Mouse (Mus musculus) v-Abl transformed pro-B cells (cell line): ENCODE results near the gene Vps25.

Experiments used
- in situ Hi-C, 2 experiments: fragments of 400-800 bp; cut with MboI; formaldehyde crosslinking; loops; one replicate each; pipeline ENCODE4 v1.15.1; 2025; ENCODE audit not compliant: unreplicated experiment in 2 of 2

The Vps25 gene

DNA sequence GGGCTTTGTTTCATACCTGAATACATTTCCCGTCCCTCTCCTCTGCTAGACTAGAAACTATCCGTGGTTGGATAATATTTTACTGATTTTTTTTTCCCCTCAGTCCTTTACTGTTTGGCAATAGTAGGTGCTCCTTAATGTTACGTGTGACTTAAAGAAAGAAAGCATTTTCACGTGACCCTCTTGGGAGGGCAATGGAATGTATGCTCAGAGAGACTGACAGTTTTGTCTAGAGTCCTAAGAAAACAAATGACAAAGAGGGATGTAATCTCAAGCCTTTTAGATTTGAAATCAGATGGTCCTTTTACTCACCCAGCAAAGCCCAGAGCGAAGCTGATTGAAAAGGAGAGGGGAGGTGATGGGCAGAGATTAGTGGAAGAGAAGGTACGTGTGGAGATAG lies 12.4 kb downstream of the Vps25 start:
- in situ Hi-C loops, result no loop called here

DNA sequence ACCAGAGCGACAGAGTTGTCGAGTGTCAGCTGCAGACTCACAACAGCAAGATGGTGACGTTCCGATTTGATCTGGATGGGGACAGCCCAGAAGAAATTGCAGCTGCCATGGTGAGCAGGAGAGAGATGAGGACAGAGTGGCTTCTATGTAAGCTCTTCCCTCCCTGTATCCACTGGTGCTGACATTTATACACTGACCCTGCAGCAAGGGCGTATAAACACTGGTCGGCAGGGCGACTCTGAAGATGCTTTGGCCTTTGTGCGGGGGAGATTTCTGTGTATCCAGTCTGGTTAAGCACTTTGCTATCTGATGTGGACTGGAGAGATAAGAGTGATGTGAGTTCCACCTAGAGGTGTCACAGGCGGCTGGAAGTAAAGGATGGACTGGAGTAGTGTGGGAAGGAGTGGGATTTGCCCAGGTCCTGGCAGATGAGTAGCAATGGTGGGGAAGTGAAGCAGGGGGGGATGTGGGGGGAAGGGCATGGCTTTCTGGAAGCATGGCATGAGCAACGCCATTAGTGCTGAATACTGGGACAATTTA lies 16.1 kb downstream of the Vps25 start:
- in situ Hi-C loops, result no loop called here

DNA sequence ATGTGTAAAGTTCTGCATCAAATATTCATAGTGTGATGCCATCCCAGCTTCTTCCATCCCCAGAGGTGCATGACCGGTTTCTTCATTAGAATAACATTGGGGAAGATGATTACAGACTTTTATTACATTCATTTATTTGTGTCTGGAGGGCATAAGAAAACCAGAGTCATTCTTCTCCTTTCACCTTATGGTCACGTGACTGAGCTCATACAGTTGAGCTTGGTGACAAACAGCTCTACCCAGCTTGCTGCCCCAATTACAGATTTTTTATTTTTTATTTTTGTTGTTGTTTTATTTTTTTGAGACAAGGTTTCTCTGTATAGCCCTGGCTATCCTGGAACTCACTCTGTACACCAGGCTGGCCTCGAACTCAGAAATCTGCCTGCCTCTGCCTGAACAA lies 18.9 kb downstream of the Vps25 start:
- in situ Hi-C loops, result no loop called here

DNA sequence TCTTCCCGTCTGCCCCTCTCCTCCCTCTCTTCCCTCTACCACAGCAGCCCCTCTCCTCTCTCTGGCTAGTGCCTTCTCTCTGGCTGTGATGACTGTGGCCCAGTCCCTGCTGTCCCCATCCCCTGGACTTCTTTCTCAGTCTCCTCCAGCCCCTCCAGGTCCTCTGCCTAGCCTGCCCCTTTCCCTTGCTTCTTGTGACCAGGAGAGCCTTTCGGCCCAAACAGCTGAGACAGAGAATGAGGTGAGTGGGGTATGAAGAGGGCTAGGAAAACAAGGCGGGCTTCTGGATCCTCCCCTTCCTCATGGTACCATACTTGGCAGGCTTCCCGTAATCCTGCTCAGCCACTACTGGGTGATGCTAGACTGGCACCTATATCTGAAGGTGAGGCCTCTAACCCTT lies 21.8 kb downstream of the Vps25 start:
- in situ Hi-C loops, result no loop called here

DNA sequence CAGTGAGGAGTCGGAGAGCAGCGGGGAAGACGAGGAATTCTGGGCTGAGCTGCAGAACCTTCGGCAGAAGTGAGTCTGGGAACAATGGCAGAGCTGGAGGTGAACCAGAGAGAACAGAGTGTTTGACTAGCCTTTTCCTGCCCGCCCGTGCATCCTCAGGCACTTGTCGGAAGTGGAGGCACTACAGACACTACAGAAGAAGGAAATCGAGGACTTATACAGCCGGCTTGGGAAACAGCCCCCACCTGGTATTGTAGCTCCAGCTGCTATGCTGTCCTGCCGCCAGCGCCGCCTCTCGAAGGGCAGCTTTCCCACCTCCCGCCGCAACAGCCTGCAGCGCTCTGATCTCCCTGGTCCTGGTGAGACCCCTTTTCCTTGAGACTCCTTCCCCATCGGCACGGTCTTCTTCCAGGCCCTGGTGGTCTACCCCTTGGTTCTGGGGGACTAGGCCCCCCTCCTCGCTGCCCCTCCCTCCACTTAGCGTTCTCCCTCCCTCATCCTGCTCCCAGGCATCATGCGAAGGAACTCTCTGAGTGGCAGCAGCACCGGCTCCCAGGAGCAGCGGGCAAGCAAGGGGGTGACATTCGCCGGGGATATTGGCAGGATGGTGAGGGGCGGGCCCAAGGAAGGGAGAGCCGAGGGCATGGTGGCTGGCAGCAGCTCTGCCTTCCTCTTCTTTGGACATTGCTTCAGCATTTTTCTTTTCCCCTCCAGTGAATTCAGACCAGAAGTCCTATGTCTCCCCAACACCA lies 23.0 kb downstream of the Vps25 start:
- in situ Hi-C loops, result no loop called here

DNA sequence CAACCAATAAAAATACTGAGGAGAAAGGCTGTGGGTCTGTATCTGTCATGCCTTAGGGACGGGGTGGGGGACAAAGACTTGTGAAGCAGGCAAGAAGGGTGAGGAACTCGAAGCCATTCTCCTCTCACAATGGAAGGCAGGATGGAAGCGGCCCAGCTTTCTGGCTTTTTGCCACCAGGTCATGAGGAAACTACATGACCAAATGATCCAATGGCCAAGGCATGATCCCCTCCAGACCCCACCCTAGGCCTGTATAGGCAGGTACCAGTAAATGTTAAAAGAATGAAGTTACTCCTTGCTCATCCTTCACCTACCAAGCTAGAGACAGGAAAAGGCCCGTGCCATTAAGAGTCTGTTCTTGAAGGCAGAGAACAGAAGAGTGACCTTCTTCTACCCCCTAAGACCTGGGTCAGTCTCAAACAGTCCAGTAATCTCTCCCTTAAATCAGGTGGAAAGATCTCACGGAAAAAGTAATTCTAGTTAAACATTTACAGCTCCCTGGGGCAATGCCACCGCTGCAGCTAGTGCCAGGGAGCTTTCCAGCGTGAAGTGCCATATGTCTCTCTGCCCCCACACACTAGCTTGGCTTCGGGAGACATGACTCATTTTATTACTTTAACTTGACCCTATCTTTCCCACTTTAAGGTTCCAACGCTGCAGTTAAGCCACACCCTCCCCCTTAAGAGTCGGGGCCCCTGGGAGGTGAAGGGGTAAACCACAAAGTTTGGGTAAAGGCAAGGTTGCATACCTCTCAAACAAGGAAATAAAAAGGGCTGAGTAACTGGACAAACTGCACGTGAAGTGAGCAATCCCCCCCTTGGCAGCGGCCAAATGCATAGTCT lies 24.1 kb downstream of the Vps25 start:
- in situ Hi-C loops, result no loop called here

DNA sequence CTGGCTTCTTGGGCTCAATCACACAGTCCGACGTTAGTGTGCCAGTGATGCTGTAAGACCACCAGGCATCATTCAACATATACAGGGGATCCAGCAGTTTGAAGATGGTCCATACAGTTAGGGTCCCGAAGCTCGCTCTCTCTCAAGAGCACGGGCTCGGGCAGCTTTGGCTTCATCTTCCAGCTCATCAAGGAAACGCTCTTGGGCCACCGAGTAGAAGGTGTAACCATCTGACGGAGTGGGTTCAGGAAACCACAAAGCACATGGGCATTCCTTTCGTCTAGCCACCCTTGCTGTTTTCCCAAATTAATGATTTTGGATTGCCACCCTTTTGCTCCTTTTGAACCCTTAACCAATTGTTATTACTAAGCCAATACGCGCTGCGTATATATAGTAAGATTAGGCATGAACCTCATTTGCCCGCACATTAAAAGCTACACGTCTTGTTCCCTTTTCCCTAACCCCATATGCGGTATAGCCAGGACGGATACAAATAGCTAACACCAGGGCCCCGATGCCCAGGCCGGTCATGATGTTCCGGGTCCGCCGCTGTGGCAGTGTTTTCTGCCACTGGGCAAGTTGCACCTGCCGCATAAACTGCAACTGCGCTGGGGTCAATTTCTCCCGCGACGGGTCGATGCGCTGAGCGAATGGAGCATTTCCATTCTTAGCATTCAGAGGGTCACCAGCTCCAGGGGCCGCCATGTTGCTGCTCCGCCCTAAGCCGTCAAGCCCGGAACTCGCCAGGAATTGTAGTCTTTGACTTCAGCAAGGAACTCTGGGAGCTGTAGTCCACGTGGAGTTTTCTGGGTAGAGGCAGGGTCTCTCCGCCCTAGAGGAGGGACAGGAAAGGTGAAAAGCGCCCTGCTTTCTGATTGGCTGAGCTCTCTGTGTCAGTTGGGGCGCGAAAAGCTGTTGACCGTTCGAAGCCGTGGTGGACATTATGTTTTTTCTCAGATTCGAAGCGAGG lies 25.0 kb downstream of the Vps25 start, which contains the start of the genes Cntd1 and Coa3:
TSS of gene Cntd1 (plus strand) at position 790 of the 970 bp plus-strand sequence.
TSS of gene Coa3 (minus strand) at position 892 of the 970 bp plus-strand sequence.
- in situ Hi-C loops, result no loop called here

DNA sequence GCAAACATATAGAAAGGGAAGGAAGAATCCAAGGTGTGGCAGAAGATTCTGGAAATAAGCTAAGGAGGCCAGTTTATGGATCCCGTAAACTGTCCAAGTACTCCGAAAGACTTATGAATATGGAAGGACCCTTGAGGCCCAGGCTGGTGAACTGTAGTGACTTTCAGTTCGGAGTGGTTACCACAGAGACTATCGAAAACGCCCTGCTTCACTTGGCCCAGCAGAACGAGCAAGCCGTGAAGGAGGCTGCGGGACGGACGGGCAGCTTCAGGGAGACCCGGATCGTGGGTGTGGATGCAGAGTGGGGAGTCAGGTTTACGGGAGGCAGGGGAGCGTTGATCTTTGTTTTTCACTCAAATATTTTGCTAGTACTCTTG lies 25.7 kb downstream of the Vps25 start:
- in situ Hi-C loops, result no loop called here

DNA sequence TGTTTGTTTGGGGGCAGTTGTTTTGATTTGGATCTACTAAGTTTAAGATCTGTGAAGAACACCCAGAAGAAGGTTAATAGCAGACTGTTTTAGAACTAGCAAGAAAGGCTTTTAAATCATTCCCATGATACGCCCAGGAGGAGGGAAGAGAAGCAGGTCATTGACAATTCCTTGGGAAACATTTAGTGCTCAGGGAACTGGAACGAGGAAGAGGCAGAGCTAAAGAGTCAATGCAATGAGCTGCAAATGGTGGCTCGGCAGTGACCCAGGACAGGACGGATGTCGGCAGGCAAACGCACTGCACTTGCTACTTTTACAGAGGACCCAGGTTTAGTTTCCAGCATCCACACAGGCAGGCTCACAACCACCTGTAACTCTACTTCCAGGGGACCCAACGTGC lies 27.3 kb downstream of the Vps25 start:
- in situ Hi-C loops, result no loop called here

DNA sequence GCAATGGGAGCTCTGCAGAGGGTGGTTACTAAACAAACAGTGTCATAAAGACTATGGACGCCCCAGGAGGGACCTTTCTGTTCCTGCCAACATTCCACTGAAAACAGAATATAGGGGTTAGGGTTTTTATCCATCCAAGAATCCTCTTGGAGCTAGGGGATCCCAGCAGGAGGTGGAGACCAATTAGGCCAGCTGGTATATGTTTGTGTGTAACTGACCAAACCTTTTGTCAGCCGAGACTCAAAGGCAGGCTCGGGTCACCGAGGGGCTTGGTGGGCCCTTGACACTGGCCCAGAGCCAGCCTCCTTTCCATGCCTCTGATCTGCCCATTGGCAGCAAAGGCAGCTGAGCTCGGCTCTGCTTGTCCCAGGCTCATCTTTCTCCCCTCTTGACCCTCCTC lies 29.4 kb downstream of the Vps25 start:
- in situ Hi-C loops, result no loop called here

DNA sequence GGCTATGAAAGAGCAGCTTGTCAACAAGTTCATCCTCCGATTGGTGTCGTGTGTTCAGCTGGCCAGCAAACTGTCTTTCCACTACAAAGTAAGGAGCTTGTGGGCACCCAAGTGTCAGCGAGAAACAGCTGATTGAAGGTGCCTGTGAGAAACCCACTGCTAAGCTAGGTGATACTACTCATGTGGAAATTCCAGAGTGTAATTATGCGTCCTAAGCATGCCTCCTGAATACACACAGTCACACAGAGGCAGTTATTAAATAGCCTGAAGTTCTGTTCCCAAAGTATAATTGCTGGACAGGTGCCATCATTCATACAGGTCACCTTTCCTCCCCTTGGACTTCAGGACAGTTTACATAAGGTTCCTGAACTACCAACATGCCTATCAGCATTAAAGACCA lies 30.3 kb downstream of the Vps25 start:
- in situ Hi-C loops, result no loop called here

DNA sequence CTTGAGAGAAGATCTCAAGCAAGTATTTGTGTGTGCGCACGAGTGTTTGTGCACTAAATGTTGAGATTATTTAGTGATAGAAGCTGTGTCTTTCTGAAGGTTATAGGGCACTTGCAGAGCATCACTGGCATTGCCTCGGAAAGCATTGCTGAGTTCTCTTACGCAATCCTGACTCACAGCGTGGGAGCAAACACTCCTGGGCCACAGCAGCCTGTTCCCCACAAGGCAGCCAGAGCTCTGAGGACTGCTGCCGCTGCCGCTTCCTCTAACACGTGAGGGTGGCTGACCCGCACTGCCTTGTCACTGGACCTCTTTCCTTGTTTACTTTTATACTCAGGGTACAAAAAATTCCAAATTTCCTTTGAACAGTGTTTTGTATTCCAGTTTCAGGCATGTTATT lies 33.8 kb downstream of the Vps25 start:
- in situ Hi-C loops, result no loop called here

DNA sequence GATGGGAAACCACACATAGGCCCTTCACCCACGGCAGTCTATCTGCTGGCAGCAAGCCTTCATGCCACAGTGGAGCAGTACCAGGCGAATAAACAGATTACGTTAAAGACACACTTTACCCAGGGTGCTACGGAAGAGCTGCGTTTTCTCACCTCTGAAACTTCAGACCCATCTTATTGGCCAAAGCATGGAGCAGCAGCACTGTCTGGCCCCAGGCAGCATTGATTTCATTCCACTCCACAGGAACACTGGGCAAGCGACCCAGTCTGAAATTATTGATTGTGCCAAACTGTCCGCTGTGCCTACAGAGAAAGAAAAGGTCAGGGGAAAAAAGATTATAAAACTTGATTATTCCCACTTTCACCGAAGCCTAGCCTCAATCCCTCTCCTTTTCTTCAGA lies 37.7 kb downstream of the Vps25 start:
- in situ Hi-C loops, result no loop called here

DNA sequence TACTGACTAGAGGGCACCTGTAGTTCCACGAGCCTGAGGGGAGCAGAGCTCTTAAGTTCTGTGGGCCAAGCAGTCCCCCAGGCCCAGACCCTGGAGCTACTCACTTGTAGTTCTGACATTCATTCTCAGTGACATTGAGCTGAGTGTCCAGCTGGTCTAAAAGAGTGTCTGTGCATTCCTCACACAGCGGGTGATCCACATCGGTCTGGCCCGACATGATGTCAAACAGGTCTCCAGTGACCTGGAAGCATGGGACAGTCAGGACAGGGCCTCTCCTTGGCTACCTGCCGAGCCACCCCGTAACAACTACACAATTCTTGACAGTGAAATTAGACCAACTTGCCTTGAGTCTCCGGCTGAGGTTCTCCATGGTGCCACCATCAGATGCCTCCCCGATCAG lies 41.7 kb downstream of the Vps25 start:
- in situ Hi-C loops, result no loop called here

DNA sequence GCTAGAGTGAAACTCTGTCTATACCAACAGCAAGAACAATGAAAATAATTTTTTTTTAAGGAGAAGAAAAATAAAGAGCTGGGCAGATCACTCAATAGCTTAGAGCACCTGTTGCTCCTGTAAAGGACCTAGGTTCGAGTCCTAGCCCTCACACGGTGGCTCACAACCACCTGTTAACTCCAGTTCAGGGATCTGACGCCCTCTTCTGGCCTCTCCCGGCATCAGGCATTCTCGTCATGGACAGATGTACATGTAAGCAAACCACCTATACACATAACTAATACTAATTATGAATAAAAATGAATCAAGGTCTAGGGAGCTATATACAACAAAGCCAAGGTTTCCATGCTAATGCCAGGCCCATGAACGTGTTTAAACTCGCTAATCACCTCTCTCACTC lies 47.4 kb downstream of the Vps25 start:
- in situ Hi-C loops, result loop anchor here (5.0 to 10.0 kb wide), 2 partner anchors 86 to 89 kb away; no protein-coding TSS in a partner anchor

DNA sequence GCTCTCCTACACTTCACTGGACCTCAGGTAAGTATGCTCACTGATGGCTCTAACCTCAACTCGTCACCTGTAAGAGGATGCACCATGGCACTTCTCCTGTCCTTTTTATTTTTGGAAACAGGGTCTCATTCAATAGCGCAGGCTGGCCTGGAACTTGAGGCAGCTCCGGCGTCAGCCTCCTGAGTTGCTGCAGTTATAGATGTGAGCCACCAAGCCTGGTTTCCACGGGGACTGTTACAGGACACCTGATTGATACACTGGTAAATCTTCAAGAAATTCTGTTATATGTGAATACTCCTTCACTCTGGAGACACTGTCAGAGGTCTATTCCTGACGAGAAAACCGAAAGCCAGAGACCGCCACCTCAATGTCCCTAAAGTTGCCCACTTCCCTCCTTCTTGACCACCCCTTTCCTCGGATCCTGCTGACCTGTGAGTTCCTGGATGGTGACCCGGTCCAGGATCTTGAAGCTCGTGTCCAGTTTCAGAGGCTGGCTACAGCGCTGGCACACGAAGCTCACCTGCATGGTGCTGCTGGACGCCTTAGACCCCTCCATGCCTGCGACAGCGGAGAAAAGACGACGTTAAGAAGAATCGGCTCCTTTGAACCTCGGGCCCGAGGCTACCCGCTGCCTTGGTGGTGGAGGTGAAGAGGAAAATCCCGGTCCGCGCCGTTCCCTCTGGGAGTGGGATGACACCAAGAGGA lies 47.9 kb downstream of the Vps25 start:
- in situ Hi-C loops, result loop anchor here (5.0 to 10.0 kb wide), 2 partner anchors 87 to 89 kb away; no protein-coding TSS in a partner anchor

DNA sequence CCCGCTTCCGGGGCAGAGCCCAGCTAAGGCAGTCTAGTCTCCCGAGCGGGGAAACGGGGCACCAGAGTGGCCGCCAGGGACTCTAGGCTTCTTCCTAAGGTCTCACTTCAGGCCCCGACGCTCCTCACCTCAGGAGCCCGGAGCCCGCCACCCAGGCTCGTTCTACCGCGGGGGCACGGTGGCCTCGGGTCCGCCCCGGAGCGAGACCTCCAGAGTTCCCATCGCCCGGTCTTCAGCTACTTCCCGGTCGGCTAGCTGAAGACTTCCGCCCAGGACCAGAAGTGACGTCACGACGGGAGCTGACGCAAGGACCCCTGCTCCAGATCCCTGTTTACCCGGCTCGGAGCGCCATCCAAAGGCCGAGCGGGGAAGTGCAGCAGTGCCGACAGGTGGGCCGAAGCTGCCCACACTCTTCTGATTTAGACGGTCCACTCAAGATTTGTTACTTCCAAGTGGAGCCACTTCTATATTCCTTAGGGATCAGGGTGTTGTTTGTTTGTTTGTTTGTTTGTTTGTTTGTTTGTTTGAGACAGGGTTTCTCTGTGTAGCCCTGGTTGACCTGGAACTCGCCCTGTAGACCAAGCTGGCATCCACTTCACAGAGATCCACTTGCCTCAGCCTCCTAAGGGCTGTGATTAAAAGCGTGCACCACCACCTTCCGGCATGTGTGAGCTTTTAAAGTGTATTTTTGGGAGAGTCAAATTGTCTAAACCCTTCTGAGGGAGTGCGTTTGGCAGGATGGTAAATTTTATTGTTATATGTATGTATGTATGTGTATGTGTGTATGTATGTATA lies 48.7 kb downstream of the Vps25 start, which contains the start of gene Becn1:
TSS of gene Becn1 (minus strand) at position 283 of the 795 bp plus-strand sequence.
- in situ Hi-C loops, result loop anchor here (5.0 to 10.0 kb wide), 2 partner anchors 87 to 90 kb away; no protein-coding TSS in a partner anchor

DNA sequence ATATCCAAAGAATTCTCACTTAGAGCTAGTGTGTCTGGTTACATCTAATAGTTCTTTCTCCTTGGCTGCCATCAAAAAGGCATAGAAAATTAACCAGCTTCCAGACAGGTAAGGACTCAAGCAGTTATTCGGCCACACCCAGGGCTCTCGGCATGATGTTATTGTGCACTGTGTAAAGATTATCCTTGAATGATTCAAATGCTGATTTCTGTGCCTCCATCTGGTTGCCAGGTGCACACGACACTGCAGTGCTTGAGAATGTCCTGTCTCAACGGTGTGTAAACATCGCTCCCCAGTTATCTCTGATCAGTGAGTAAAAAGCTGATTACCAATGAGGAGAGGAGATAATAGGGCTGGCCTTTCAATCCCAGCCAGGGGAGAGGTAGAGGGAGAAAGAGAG lies 54.2 kb downstream of the Vps25 start:
- in situ Hi-C loops, result loop anchor here in 1 of 2 experiments (10.0 kb wide), 1 partner anchor 93 kb away; no protein-coding TSS in a partner anchor
